Mouse (Mus musculus) forebrain, embryonic 13.5 days (tissue): ENCODE measurements at regions not wholly inside any gene's neighbourhood (a gene's known extent, or its start where the extent isn't known, plus 50 kb on each side); places are given as distances from the start of the nearest gene placed in this dataset.
"Not testable (repeated sequence)": the region's sequence is repeated elsewhere in the genome, so short reads cannot be mapped to it uniquely, and the experiment has no call there.

Experiments used
- ATAC-seq: fragments of 200-750 bp; cut with Nextera tagmentation; 2 replicates; pipeline ENCODE4 v1.8.0; 2017
- H3K27ac ChIP-seq: fragments of 300-500 bp; sonication (generic); 2 replicates; pipeline ENCODE4 v1.5.1; 2015; ENCODE audit warnings: inconsistent platforms, mild to moderate bottlenecking, moderate library complexity
- H3K27me3 ChIP-seq: fragments of 300-500 bp; sonication (generic); 2 replicates; pipeline ENCODE4 v1.6.1; 2015; ENCODE audit warnings: mild to moderate bottlenecking, inconsistent platforms
- H3K36me3 ChIP-seq: fragments of 300-500 bp; sonication (generic); 2 replicates; pipeline ENCODE4 v1.6.1; 2015; ENCODE audit warnings: mild to moderate bottlenecking, inconsistent platforms; ENCODE audit not compliant: poor library complexity, severe bottlenecking
- H3K4me1 ChIP-seq: fragments of 300-500 bp; sonication (generic); 2 replicates; pipeline ENCODE4 v1.6.1; 2015; ENCODE audit warnings: inconsistent platforms
- H3K4me2 ChIP-seq: fragments of 300-500 bp; sonication (generic); 2 replicates; pipeline ENCODE4 v1.6.1; 2015; ENCODE audit warnings: inconsistent platforms, mild to moderate bottlenecking, moderate library complexity
- H3K4me3 ChIP-seq: fragments of 300-500 bp; sonication (generic); 2 replicates; pipeline ENCODE4 v1.5.1; 2015; ENCODE audit warnings: mild to moderate bottlenecking, inconsistent platforms
- H3K9ac ChIP-seq: fragments of 300-500 bp; sonication (generic); 2 replicates; pipeline ENCODE4 v1.6.1; 2015; ENCODE audit warnings: mild to moderate bottlenecking, inconsistent platforms
- H3K9me3 ChIP-seq: fragments of 300-500 bp; sonication (generic); replicated peaks from 2 replicates; pipeline ENCODE4 v1.6.1; 2016; ENCODE audit warnings: inconsistent platforms
- WGBS: fragments of 180-500 bp; shearing (Covaris S2); methylation state at CpG from one replicate; pipeline ENCODE4 v1.1.7; 2015; 5-methylcytosine and 5-hydroxymethylcytosine counted together

DNA sequence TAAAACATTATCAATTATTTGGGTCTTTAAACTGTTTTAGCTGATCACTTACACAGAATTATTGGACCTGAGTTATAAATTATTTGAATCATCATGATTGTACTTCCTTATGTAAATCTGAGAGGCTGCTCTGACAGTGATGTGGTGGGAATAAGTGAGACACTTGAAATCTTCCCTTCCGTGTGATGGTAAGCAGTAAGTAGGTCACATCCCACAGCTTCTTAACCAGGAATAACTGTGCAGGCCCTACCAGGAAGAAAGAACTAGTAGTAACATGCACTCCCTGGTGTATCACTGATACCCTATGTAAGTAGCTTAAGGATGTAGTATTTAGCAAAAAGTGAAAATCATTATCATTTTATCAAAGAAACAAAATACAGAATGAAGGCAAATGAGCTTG, 83.5 kb downstream of the Foxa2 start:
- H3K9ac ChIP-seq, H3K27ac ChIP-seq, H3K9me3 ChIP-seq, H3K4me3 ChIP-seq, H3K4me1 ChIP-seq, ATAC-seq, H3K4me2 ChIP-seq, H3K36me3 ChIP-seq, H3K27me3 ChIP-seq: not testable (repeated sequence)
- WGBS = 85% methylated on average over 1 of the region's 1 CpGs

DNA sequence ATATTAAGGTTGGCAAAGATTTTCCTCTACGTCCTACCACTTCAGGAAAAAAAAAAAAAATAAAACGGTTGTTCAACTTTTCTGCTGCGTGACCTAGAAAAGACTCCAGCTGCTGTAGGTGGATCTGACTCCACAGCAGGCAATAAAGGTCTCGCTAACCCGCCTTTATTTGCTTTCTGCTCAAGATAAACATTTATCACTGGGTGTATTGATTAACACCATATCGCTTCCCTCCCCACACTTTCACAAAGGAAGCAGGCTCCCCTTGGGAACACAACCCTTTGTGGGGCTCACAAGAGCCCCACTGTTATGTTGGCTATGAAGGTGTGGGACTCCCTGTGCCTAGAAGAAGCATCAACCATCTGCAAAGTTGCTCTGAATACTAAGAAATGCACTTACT, 85.1 kb downstream of the Foxa2 start:
- Histone ChIP-seq H3K4me3 (no peak overlapping the region), H3K9ac (no peak overlapping the region), H3K4me1 (no peaks in the 10 kb centered on the region), H3K4me2 (no peak overlapping the region), H3K9me3 (no peaks in the 10 kb centered on the region), H3K27me3 (no peaks in the 10 kb centered on the region), H3K27ac (no peak overlapping the region), H3K36me3 (no peaks in the 10 kb centered on the region)
- WGBS = 69% methylated on average over 6 of the region's 6 CpGs
- ATAC-seq = no peak

DNA sequence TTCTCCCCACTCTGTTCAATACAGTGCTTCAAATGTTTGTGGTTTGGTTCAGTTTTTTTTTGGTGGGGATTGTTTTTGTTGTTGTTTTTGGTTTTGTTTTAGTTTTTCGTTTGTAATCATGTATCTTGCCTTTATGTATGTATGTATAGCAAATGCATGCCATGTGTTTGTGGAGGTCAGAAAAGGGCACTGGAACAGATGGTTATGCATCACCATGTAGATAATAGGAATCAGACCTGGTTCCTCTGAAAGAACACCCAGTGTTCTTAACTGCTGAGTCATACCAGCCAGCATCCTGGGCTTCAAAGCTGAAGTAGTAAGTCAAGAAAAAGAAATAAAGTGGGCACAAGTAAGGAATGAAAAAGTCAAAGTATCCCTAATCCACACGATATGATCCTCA, 92.6 kb downstream of the Foxa2 start:
- Histone ChIP-seq H3K4me2 (no peak overlapping the region), H3K27me3 (no peaks in the 10 kb centered on the region), H3K9ac (no peak overlapping the region), H3K36me3 (no peaks in the 10 kb centered on the region), H3K4me3 (no peak overlapping the region), H3K27ac (no peak overlapping the region), H3K4me1 (no peaks in the 10 kb centered on the region), H3K9me3 (no peaks in the 10 kb centered on the region)
- 70% methylated on average over 2 of the region's 2 CpGs for WGBS
- no peak for ATAC-seq

DNA sequence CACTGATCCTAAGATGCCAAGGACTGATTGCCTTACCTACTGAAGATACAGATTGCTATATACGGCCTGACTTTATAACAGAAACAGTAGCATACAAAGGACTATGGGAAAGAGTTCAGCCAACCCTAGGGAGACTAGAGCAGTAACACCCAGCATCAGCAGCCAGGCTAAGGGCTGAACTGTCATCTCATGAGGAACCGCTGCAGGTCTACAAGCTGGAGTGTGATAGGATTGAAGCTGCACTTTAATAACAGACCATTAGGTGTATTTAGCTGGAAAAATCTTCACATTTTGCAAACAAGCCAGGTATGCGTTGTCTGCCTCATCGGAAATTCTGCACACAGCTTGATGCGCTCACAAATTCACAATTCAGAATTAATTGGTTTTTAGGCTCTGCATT, 95.5 kb downstream of the Foxa2 start:
- Histone ChIP-seq H3K4me2 (no peak overlapping the region), H3K9ac (no peak overlapping the region), H3K27ac (no peak overlapping the region), H3K9me3 (no peaks in the 10 kb centered on the region), H3K36me3 (no peaks in the 10 kb centered on the region), H3K4me1 (no peaks in the 10 kb centered on the region), H3K4me3 (no peak overlapping the region), H3K27me3 (no peaks in the 10 kb centered on the region)
- WGBS = 78% methylated on average over 5 of the region's 5 CpGs
- ATAC-seq = no peak

GRCm38 (mm10) chr2:147944171-147945040, 102.4 kb downstream of the Foxa2 start:
- Histone ChIP-seq H3K36me3 (no peaks in the 10 kb centered on the region), H3K9me3 (no peaks in the 10 kb centered on the region), H3K4me1 (no peaks in the 10 kb centered on the region), H3K27me3 (no peaks in the 10 kb centered on the region), H3K4me2 (no peak overlapping the region), H3K27ac (no peak overlapping the region), H3K4me3 (no peak overlapping the region), H3K9ac (no peak overlapping the region)
- ATAC-seq = no peak
- WGBS = 88% methylated on average over 7 of the region's 7 CpGs

DNA sequence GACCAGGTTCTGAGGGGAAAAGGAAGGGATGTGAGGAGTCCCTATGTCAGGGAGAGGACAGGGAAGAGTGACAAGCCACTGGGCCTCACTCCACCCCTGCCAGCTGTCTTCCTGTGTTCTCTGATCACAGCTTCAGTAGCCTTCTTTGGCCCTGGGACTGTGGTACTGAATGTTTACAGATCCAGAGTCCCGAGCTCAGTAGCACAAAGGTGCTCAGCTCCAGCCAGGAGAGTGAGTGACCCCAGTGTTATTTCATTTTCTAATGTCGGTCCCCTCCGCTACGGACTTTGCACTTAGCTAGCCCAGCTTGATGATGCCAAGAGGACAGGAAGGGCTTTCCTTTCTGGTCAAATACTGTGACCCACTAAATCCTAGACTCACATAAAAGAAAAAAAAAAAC, 104.2 kb downstream of the Foxa2 start:
- Histone ChIP-seq H3K4me2 (no peak overlapping the region), H3K4me1 (no peaks in the 10 kb centered on the region), H3K9me3 (no peaks in the 10 kb centered on the region), H3K36me3 (no peaks in the 10 kb centered on the region), H3K27ac (no peak overlapping the region), H3K4me3 (no peak overlapping the region), H3K27me3 (no peaks in the 10 kb centered on the region), H3K9ac (no peak overlapping the region)
- ATAC-seq = no peak
- WGBS = 87% methylated on average over 4 of the region's 4 CpGs

GRCm38 (mm10) chr2:147941319-147941718, 105.5 kb downstream of the Foxa2 start:
- no peaks in the 10 kb centered on the region for H3K4me1 ChIP-seq
- WGBS = 17% methylated on average over 4 of the region's 4 CpGs
- no peak overlapping the region for H3K4me3 ChIP-seq
- no peak overlapping the region for H3K9ac ChIP-seq
- H3K27me3 ChIP-seq = no peaks in the 10 kb centered on the region
- no peaks in the 10 kb centered on the region for H3K9me3 ChIP-seq
- H3K36me3 ChIP-seq = no peaks in the 10 kb centered on the region
- no peak overlapping the region for H3K27ac ChIP-seq
- ATAC-seq = no peak
- H3K4me2 ChIP-seq = no peak overlapping the region

- Histone ChIP-seq H3K9me3 (no peaks in the 10 kb centered on the region), H3K27me3 (no peaks in the 10 kb centered on the region), H3K36me3 (no peaks in the 10 kb centered on the region), H3K4me2 (no peak overlapping the region), H3K9ac (no peak overlapping the region), H3K4me1 (peaks cover 5% of the 10 kb centered on the region), H3K27ac (no peak overlapping the region), H3K4me3 (no peak overlapping the region)
- 91% methylated on average over 2 of the region's 2 CpGs for WGBS
- no peak for ATAC-seq
Observed at GRCm38 (mm10) chr2:147932494-147932893, 114.3 kb downstream of the Foxa2 start.

DNA sequence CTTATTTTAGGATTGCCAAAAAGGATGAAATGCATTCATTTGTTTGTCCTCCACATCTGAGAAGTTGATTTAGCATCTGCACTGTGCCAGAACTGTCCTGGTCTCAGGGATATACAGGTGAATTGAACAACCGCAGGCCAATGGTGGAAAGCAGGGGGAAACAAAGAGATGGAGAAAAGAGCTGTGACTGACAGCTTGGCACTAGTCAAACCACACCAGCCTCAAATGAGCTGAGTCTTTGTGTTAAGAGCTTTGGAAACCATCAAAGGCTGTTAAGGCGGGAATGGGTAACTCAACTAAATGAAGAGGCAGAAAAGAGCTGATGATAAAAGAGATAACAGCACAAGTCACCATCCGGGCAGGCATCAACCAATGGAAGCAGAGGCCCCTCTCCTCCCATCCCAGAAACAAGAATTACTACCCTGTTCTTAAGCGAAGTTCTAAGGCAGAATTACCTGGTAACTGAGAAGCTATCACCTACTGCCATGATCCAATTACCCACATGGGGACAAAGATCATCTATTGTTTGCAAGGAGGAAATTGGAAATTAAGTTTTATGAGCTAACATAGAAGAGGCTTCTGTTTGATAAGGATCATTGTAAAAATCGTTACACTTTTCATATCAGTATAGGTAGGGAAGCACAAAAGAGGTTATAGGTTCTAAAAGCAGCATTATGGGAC, 117.6 kb downstream of the Foxa2 start:
- Histone ChIP-seq H3K4me2 (no peak overlapping the region), H3K27me3 (no peaks in the 10 kb centered on the region), H3K36me3 (no peaks in the 10 kb centered on the region), H3K4me1 (peaks cover 5% of the 10 kb centered on the region), H3K9me3 (no peaks in the 10 kb centered on the region), H3K27ac (no peak overlapping the region), H3K4me3 (no peak overlapping the region), H3K9ac (no peak overlapping the region)
- WGBS = 53% methylated on average over 5 of the region's 5 CpGs
- peak; percentile 13; the same call in 1 of the 2 replicates for ATAC-seq

DNA sequence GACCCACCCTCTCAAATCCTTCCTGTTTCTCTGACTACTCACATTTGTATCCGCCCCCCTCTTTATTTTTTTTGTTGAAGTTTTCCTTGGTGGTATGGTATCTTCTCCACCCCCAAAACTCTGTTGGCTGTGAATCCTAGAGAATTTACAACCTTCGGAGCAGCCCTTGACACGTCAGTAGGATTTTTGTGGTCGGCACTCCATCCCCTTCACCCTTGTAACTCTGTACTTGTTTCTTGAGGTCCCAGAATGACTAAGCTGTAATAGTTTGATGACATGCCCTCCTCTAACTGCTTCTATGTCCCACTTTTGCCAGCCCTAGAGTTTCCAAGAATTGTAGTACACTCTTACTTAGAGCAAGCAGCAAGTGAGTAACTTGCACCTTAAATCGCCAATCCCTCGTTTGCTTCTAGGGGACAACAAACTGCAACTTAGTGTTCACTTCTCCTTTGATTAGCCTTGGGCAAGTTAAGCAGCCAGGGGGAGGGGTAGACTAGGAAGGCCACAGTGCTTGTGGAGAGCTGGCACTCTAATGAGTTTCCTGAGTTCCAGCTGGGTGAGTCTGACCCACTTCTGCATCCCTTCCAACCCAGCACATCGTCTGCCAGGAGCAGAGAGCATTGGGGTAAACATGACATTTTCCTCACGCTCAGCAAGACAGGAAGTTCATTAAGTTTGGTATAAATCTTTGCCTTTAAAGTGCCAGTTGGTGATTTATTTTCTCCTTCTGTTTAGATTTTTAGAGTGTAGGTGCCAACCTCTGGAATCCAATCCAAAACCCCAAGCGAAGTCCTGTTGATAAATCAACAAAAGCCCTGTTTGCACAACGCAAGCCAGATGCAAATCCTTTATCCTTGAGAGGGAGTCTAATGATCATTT, 118.7 kb downstream of the Foxa2 start:
- Histone ChIP-seq H3K36me3 (no peaks in the 10 kb centered on the region), H3K27ac (no peak overlapping the region), H3K4me2 (no peak overlapping the region), H3K9ac (no peak overlapping the region), H3K9me3 (no peaks in the 10 kb centered on the region), H3K4me3 (no peak overlapping the region), H3K4me1 (peaks cover 5% of the 10 kb centered on the region), H3K27me3 (no peaks in the 10 kb centered on the region)
- peak; percentile 58; the same call in 1 of the 2 replicates for ATAC-seq
- WGBS = 61% methylated on average over 10 of the region's 10 CpGs

DNA sequence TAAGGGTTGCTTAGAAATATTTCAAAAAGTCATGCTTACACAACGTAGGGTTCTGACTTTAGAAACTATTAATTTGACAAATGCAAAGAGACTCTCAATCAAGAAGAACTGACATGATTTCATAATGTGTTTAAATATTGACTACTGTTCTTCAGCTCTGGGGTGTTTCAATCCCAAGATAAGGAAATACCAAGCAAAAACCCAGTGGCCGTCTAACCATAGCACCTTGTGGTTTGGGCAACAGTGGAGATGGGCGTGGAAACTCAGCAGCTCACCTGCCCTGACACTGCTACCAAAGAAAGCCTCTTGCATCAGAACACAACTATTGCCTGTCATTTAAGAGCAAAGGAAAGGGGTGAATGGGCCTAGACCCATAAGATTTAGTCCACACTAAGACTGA, 119.9 kb downstream of the Foxa2 start:
- Histone ChIP-seq H3K4me1 (peaks cover 5% of the 10 kb centered on the region), H3K9ac (no peak overlapping the region), H3K4me2 (no peak overlapping the region), H3K27me3 (no peaks in the 10 kb centered on the region), H3K36me3 (no peaks in the 10 kb centered on the region), H3K4me3 (no peak overlapping the region), H3K9me3 (no peaks in the 10 kb centered on the region), H3K27ac (no peak overlapping the region)
- ATAC-seq = no peak
- WGBS = 87% methylated on average over 3 of the region's 3 CpGs

DNA sequence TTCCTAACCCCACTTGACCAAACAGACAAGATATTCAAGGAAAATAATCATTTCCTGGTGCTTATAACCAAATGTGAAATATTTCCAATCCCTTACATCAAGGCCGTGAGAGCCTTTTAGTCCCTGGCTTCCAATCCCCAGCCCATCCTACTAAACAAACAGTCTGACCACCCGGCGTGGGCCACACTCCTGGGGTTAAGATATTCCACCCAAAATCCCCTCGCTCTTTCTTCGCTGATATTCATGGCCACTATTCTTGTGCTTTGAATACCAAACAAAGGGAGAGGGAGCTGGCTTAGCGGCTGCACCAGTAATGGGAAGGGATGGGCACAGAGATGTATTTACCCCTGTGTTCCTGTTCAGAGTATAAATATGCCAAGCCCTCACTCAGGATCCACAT, 139.4 kb downstream of the Foxa2 start:
- Histone ChIP-seq H3K27me3 (peaks cover 19% of the 10 kb centered on the region; the same call in 1 of the 2 replicates), H3K36me3 (no peaks in the 10 kb centered on the region), H3K9ac (no peak overlapping the region), H3K4me2 (no peak overlapping the region), H3K4me3 (no peak overlapping the region), H3K9me3 (no peaks in the 10 kb centered on the region), H3K27ac (no peak overlapping the region), H3K4me1 (peaks cover 14% of the 10 kb centered on the region; the same call in 1 of the 2 replicates)
- 10% methylated on average over 6 of the region's 6 CpGs for WGBS
- ATAC-seq = no peak
